Mouse (Mus musculus): Measurements from ENCODE around the gene Akr1cl.
"Not testable (repeated sequence)": the region's sequence is repeated elsewhere in the genome, so short reads cannot be mapped to it uniquely, and the experiment has no call there.

Akr1cl gene

GRCm38 (mm10) chr1:65032641-65033040 is at the start of gene Akr1cl:
TSS of gene Akr1cl (minus strand) at chr1:65032759.
- no peak for ATAC-seq (ENCODE audit: insufficient number of reproducible peaks, low FRiP score, low TSS enrichment)

GRCm38 (mm10) chr1:65082188-65082587 is 49.6 kb upstream of the Akr1cl start, which contains the start of gene Crygb:
TSS of gene Crygb (minus strand) at chr1:65082288.
- ATAC-seq (ENCODE audit: insufficient number of reproducible peaks, low FRiP score, low TSS enrichment), result no peak

GRCm38 (mm10) chr1:65075607-65076006 is 43.0 kb upstream of the Akr1cl start:
- no peak for ATAC-seq (ENCODE audit: insufficient number of reproducible peaks, low FRiP score, low TSS enrichment)

DNA sequence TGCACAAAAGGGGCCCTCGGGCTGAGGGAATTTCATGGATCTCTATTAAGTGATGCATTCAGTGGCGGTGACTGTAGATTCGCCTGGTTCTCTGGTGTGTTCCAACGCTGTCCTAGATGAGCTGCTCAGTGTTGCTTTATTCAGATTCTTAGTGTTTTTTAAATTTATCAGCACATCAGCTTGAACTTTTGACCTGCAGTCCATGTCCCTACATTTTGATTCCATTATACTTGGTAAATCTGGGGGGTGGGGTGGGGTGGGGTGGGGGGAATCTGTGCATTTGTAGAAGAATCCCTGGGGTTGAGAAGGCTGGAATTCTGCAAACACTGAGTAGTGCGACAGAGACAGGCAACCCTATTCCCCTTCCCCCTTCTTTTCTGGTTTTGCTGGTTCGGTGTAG is 41.0 kb upstream of the Akr1cl start, which contains the start of gene Crygc:
Gene Crygc, minus strand, starts transcription at position 101 of the 400 bp plus-strand sequence.
- ATAC-seq (ENCODE audit: insufficient number of reproducible peaks, low FRiP score, low TSS enrichment), result no peak

DNA sequence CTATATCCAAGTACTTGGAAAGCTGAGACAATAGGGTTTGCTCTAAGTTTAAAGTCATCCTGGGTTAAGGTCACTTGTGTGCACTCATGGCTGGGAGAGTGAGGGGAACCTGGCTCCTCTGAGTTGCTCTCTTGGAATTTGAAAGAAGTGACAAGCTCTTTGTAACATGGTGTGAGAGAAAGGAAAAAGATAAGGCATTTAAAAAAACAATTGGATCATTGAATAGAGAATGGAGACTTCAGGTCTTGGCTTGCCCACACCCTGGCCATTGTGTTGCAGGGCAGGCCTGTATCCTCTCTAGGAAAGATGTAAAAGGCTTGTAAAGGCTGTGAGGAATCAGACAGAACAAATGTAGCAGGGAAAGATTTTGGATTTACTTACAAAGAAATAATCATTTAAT is 35.3 kb upstream of the Akr1cl start:
- ATAC-seq (ENCODE audit: insufficient number of reproducible peaks, low FRiP score, low TSS enrichment), result no peak

DNA sequence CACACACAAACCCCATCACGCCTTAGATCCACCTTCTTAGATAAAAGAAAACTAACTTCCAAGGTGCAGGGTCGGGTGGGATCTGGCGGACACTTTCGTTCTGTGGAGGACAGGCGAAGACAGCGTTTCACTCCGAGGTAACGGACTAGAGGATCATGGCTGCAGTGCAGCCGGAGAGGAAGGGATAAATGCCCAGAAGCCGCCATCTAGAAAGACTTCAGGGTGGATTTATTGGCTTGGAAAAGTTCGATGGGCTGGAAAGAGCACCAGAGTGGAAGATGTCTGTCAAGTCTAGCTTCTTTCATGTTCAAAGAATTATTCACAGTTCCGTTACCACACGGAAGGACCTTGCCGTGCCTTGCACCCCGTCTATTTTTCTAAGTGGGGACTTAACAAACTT is 31.6 kb upstream of the Akr1cl start:
- no peak for ATAC-seq (ENCODE audit: insufficient number of reproducible peaks, low FRiP score, low TSS enrichment)

DNA sequence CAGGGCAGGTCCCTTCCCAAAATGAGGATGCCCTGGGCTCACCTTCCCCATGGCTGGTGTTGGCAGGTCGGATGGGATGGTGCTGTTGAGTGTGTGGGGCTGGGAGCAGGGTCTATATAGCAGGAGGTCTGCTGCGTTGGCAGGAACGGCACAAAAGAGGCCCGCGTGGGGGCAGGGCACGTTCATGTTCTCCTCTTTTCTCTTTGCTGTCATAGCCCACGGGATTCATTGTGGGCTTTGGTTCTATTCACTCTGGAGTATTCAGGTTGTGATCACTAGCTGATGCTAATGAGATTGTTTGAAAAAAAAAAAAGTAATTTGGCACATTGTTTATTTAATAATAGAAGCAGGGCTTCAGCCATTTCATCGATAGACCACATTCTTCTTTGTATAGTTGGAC is 30.8 kb upstream of the Akr1cl start, which contains the start of gene Crygd:
Gene Crygd, minus strand, starts transcription at position 101 of the 400 bp plus-strand sequence.
- ATAC-seq (ENCODE audit: insufficient number of reproducible peaks, low FRiP score, low TSS enrichment), result no peak

DNA sequence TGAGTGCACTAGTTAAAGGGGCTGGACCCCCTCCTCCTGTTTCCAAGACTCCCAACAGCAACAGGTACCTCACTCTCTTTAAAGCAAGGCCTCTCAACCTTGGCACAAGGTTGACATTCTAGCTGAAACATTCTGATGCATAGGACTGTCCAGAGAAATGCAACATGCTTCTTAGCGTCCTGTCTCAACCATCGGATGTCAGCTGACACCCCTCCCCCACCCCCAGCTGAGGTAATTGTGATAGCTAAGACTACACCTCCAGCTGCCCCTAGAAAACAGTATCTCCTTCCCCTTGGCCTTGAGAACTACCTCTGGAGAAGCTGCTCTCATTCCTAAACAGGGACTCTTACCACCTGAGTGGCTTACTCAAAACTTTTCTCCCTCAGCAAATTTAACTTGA is 19.6 kb upstream of the Akr1cl start:
- ATAC-seq (ENCODE audit: insufficient number of reproducible peaks, low FRiP score, low TSS enrichment), result no peak

GRCm38 (mm10) chr1:65051696-65052095 is 19.1 kb upstream of the Akr1cl start:
- no peak for ATAC-seq (ENCODE audit: insufficient number of reproducible peaks, low FRiP score, low TSS enrichment)

GRCm38 (mm10) chr1:65050952-65051351 is 18.4 kb upstream of the Akr1cl start, which contains the start of gene Cryge:
TSS of gene Cryge (minus strand) at chr1:65051149.
- ATAC-seq (ENCODE audit: insufficient number of reproducible peaks, low FRiP score, low TSS enrichment), result not testable (repeated sequence)

- ATAC-seq (ENCODE audit: insufficient number of reproducible peaks, low FRiP score, low TSS enrichment), result peak; percentile 45; the same call in 1 of the 2 replicates
These were observed 16.2 kb upstream of the Akr1cl start for GRCm38 (mm10) chr1:65048781-65049180.

DNA sequence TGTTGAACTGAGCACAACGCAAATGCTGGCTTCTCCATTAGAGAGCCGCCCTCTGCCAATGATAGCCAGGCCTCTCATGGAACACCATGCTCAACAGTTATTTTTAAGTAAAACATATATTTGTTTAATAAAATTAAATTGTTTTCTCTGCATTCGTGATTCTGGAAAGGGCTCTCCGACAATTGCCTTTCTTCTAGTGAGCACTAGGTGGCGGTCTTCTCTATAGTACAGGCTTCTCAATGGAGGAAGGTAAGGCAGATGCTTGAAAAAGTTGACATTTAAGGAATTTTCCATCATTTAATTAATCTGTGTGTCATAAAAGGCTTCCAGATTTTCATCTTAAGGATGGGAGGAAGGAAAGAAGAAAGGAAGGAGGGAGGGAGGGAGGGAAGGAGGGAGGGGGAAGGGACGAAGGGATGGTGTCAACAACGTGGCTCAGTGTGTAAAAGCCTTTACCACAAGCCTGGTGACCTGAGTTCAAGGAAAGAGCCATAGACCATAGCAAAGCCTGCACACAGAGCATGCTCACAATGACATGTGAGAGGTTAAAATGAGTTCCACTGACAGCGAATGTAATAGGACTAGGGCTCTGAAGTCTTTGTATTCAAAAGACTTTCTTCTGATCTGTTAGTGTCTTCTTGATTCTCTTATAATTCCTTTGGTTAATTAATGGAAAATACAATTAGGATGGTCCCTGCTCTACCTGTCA is 14.0 kb upstream of the Akr1cl start:
- no peak for ATAC-seq (ENCODE audit: insufficient number of reproducible peaks, low FRiP score, low TSS enrichment)

- ATAC-seq (ENCODE audit: insufficient number of reproducible peaks, low FRiP score, low TSS enrichment), result no peak
These were observed 10.9 kb upstream of the Akr1cl start for GRCm38 (mm10) chr1:65043433-65043832.

GRCm38 (mm10) chr1:65041837-65042236 is 9.3 kb upstream of the Akr1cl start:
- ATAC-seq (ENCODE audit: insufficient number of reproducible peaks, low FRiP score, low TSS enrichment), result no peak

DNA sequence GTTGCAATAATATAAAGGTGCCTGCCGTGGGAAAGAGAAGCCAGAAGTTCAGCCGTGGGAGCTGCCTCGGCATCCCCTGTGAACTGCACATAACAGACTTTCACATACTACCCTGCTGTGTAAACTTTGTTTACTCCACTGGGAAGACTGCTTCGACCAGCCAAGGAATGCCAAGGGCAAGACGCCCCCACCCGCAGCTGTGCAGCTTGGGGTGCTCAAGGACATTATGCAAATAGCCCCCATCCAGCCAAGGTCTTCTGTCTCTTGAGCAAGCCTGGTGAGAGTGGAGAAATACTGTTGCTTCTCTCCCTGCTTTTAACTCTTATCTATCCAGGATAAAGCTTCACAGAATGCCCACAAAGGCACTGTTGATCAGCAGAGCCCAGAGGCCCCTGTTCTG is 8.2 kb upstream of the Akr1cl start:
- ATAC-seq (ENCODE audit: insufficient number of reproducible peaks, low FRiP score, low TSS enrichment), result no peak

DNA sequence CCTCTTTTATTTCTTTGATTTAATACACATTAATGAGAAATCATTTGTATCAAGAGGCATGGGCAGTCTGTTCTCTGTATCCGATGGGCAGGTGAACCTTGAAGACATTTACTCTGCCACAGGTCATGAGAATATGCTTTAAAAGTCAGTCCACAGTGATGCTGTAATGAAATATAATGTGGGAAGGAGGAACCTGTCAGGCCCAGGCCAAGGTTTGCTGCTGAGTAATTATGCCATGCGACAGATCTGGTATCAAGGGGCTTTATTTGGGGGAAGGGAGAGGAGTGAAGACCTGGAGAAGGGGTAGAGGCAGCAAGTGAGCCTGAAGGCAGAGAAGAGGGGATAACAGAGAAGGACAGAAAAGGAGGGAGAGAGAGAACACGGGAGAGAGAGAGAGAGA is 7.1 kb upstream of the Akr1cl start:
- no peak for ATAC-seq (ENCODE audit: insufficient number of reproducible peaks, low FRiP score, low TSS enrichment)

GRCm38 (mm10) chr1:65037542-65037941 is 5.0 kb upstream of the Akr1cl start:
- no peak for ATAC-seq (ENCODE audit: insufficient number of reproducible peaks, low FRiP score, low TSS enrichment)

GRCm38 (mm10) chr1:65035513-65035912 is 3.0 kb upstream of the Akr1cl start:
- no peak for ATAC-seq (ENCODE audit: insufficient number of reproducible peaks, low FRiP score, low TSS enrichment)

DNA sequence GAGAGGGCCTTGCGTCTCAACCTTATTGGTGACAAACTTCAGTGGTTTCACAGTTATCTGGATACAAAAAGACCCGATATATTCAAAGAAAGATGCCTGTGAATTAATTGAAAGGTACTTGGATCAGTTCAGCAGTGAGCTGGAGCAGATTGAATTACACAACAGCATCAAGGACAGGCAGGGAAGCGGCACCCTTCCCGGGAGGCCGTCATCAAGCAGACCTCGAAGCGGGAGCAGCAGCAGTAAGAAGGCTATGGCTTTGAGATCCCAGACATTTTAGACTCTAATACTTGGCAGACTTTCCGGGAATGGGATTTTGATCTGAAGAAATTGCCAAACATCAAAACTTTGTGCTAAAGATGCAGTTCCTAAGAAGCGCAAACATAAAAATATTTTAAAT is 4.4 kb downstream of the Akr1cl start:
- ATAC-seq (ENCODE audit: insufficient number of reproducible peaks, low FRiP score, low TSS enrichment), result no peak

GRCm38 (mm10) chr1:65012726-65013125 is 19.8 kb downstream of the Akr1cl start:
- ATAC-seq (ENCODE audit: insufficient number of reproducible peaks, low FRiP score, low TSS enrichment), result no peak

DNA sequence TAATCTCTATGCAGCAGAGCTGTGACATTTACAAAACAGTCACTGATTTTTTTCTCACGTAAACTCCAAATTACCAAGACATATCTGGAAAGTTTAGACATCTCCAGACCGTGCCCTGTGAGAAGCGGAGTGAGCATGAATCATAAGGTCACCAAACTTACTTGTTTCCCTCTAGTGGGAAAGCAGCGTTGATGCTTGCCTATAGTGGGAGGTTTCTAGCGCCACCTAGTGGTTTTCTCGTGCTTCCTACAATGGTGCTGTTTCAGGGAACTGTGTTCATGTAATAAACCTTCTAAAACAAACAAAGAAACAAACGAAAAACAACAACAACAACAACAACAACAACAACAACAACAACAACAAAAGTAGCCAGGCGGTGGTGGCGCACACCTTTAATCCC is 22.4 kb downstream of the Akr1cl start:
- ATAC-seq (ENCODE audit: insufficient number of reproducible peaks, low FRiP score, low TSS enrichment), result peak; percentile 91

- no peak for ATAC-seq (ENCODE audit: insufficient number of reproducible peaks, low FRiP score, low TSS enrichment)
These were observed 27.0 kb downstream of the Akr1cl start for GRCm38 (mm10) chr1:65005575-65005974.
